Mouse (Mus musculus) retina, postnatal 7 days (tissue): Measurements from ENCODE around the gene Prdm8.
A peak's percentile ranks its signal among the peaks of the same experiment; 100 is the strongest.

ENCODE experiments used
- DNase-seq: peaks from one replicate; pipeline ENCODE4 v3.0.0-alpha.2; 2012; ENCODE audit warnings: low read depth, low spot score

The Prdm8 gene

GRCm38 (mm10) chr5:98184971-98185805 is 18.2 kb downstream of the Prdm8 start:
- DNase-seq: peak; percentile 63

- DNase-seq: no peak
Measured at GRCm38 (mm10) chr5:98185806-98186751, 19.1 kb downstream of the Prdm8 start.

- no peak for DNase-seq
Measured at GRCm38 (mm10) chr5:98189181-98190180, 22.5 kb downstream of the Prdm8 start.

GRCm38 (mm10) chr5:98192295-98192983 is 25.4 kb downstream of the Prdm8 start:
- no peak for DNase-seq

GRCm38 (mm10) chr5:98194959-98195358 is 28.0 kb downstream of the Prdm8 start:
- no peak for DNase-seq

GRCm38 (mm10) chr5:98198412-98199218 is 31.6 kb downstream of the Prdm8 start:
- no peak for DNase-seq

- no peak for DNase-seq
Measured at GRCm38 (mm10) chr5:98199219-98199552, 32.2 kb downstream of the Prdm8 start.

- DNase-seq: no peak
Measured at GRCm38 (mm10) chr5:98201606-98202005, 34.6 kb downstream of the Prdm8 start.

- no peak for DNase-seq
Measured at GRCm38 (mm10) chr5:98202996-98203395, 36.0 kb downstream of the Prdm8 start.

GRCm38 (mm10) chr5:98212501-98212900 is 45.5 kb downstream of the Prdm8 start:
- no peak for DNase-seq

- no peak for DNase-seq
Measured at GRCm38 (mm10) chr5:98221956-98222355, 55.0 kb downstream of the Prdm8 start.

- no peak for DNase-seq
Measured at GRCm38 (mm10) chr5:98226710-98227109, 59.7 kb downstream of the Prdm8 start.

- DNase-seq: no peak
Measured at GRCm38 (mm10) chr5:98229456-98229855, 62.5 kb downstream of the Prdm8 start.

GRCm38 (mm10) chr5:98238466-98238865 is 71.5 kb downstream of the Prdm8 start:
- DNase-seq: no peak
